Mouse (Mus musculus) limb, embryonic 13.5 days (tissue): Measurements from ENCODE around the gene Serpina11. TPM values are rescaled to one million over a fixed set of nuclear protein-coding genes. Genes with fewer than 3 reads are reported as not detected.
"Not testable (repeated sequence)": the region's sequence is repeated elsewhere in the genome, so short reads cannot be mapped to it uniquely, and the experiment has no call there.

Experiments
- ATAC-seq: fragments of 200-750 bp; cut with Nextera tagmentation; 2 replicates; pipeline ENCODE4 v1.8.0; 2017; ENCODE audit warnings: low read depth, moderate number of reproducible peaks, moderate TSS enrichment; ENCODE audit not compliant: low FRiP score
- H3K27ac ChIP-seq: fragments of 300-500 bp; sonication (generic); 2 replicates; pipeline ENCODE4 v1.5.1; 2015; ENCODE audit warnings: inconsistent platforms, mild to moderate bottlenecking, moderate library complexity
- H3K27me3 ChIP-seq: fragments of 300-500 bp; sonication (generic); 2 replicates; pipeline ENCODE4 v1.6.1; 2015; ENCODE audit warnings: mild to moderate bottlenecking, inconsistent platforms
- H3K36me3 ChIP-seq: fragments of 300-500 bp; sonication (generic); 2 replicates; pipeline ENCODE4 v1.6.1; 2015; ENCODE audit warnings: inconsistent platforms, mild to moderate bottlenecking, moderate library complexity
- H3K4me1 ChIP-seq: fragments of 300-500 bp; sonication (generic); 2 replicates; pipeline ENCODE4 v1.6.1; 2015; ENCODE audit warnings: inconsistent platforms
- H3K4me2 ChIP-seq: fragments of 300-500 bp; sonication (generic); replicated peaks from 2 replicates; pipeline ENCODE4 v1.6.1; 2015; ENCODE audit warnings: inconsistent platforms, mild to moderate bottlenecking, moderate library complexity
- H3K4me3 ChIP-seq: fragments of 300-500 bp; sonication (generic); 2 replicates; pipeline ENCODE4 v1.5.1; 2015; ENCODE audit warnings: moderate library complexity, mild to moderate bottlenecking, inconsistent platforms
- H3K9ac ChIP-seq: fragments of 300-500 bp; sonication (generic); 2 replicates; pipeline ENCODE4 v1.6.1; 2015; ENCODE audit warnings: mild to moderate bottlenecking, inconsistent platforms
- H3K9me3 ChIP-seq: fragments of 300-500 bp; sonication (generic); 2 replicates; pipeline ENCODE4 v1.6.1; 2016; ENCODE audit warnings: inconsistent platforms
- WGBS: fragments of 180-500 bp; shearing (Covaris S2); methylation state at CpG from one replicate; pipeline ENCODE4 v1.1.7; 2015; 5-methylcytosine and 5-hydroxymethylcytosine counted together
- polyA plus RNA-seq: library from polyadenylated mRNA; unstranded; fragments of >200 nt; fragmentation: Nextera tagmentation; extraction: Ambion mirVana; gene quantifications from 2 replicates; pipeline ENCODE4 v1.2.1, GENCODE M21; 2015

The Serpina11 gene
- polyA plus RNA-seq, 1 experiment from 2014 or later = not detected

GRCm38 (mm10) chr12:103966761-103967160, 23.0 kb downstream of the Serpina11 start:
- Histone ChIP-seq H3K36me3 (no peaks in the 10 kb centered on the region), H3K4me2 (no peak overlapping the region), H3K4me3 (no peak overlapping the region), H3K4me1 (no peaks in the 10 kb centered on the region), H3K27me3 (no peaks in the 10 kb centered on the region), H3K9ac (no peak overlapping the region), H3K9me3 (no peaks in the 10 kb centered on the region), H3K27ac (no peak overlapping the region)
- WGBS = 81% methylated on average over 3 of the region's 3 CpGs
- no peak for ATAC-seq

GRCm38 (mm10) chr12:103963288-103963687, 26.5 kb downstream of the Serpina11 start:
- H3K4me3 ChIP-seq = no peak overlapping the region
- H3K4me1 ChIP-seq = no peaks in the 10 kb centered on the region
- no peak overlapping the region for H3K4me2 ChIP-seq
- H3K27me3 ChIP-seq = no peaks in the 10 kb centered on the region
- no peaks in the 10 kb centered on the region for H3K9me3 ChIP-seq
- no peaks in the 10 kb centered on the region for H3K36me3 ChIP-seq
- WGBS = 84% methylated on average over 4 of the region's 4 CpGs
- ATAC-seq = no peak
- H3K9ac ChIP-seq = no peak overlapping the region
- no peak overlapping the region for H3K27ac ChIP-seq

GRCm38 (mm10) chr12:103962860-103963259, 26.9 kb downstream of the Serpina11 start:
- WGBS = 73% methylated on average over 8 of the region's 8 CpGs
- H3K27me3 ChIP-seq = no peaks in the 10 kb centered on the region

GRCm38 (mm10) chr12:103962337-103962736, 27.4 kb downstream of the Serpina11 start:
- Histone ChIP-seq H3K36me3 (no peaks in the 10 kb centered on the region), H3K4me2 (no peak overlapping the region), H3K9ac (no peak overlapping the region), H3K27me3 (no peaks in the 10 kb centered on the region), H3K27ac (no peak overlapping the region), H3K4me3 (no peak overlapping the region), H3K9me3 (no peaks in the 10 kb centered on the region), H3K4me1 (no peaks in the 10 kb centered on the region)
- 88% methylated on average over 5 of the region's 5 CpGs for WGBS
- no peak for ATAC-seq

More at GRCm38 (mm10) chr12:103962860-103963259, 26.9 kb downstream of the Serpina11 start:
- H3K4me2 ChIP-seq = no peak overlapping the region
- no peak overlapping the region for H3K27ac ChIP-seq
- no peaks in the 10 kb centered on the region for H3K9me3 ChIP-seq
- H3K36me3 ChIP-seq = no peaks in the 10 kb centered on the region
- no peak overlapping the region for H3K9ac ChIP-seq
- no peak for ATAC-seq
- H3K4me3 ChIP-seq = no peak overlapping the region
- no peaks in the 10 kb centered on the region for H3K4me1 ChIP-seq

GRCm38 (mm10) chr12:103961716-103962115, 28.0 kb downstream of the Serpina11 start:
- no peak overlapping the region for H3K27ac ChIP-seq
- no peak overlapping the region for H3K4me3 ChIP-seq
- WGBS = 94% methylated on average over 1 of the region's 1 CpGs
- no peaks in the 10 kb centered on the region for H3K4me1 ChIP-seq
- no peak overlapping the region for H3K4me2 ChIP-seq
- ATAC-seq = no peak
- no peaks in the 10 kb centered on the region for H3K36me3 ChIP-seq
- H3K9ac ChIP-seq = no peak overlapping the region
- no peaks in the 10 kb centered on the region for H3K9me3 ChIP-seq
- H3K27me3 ChIP-seq = no peaks in the 10 kb centered on the region

- Histone ChIP-seq H3K4me2 (no peak within 1 kb of the TSS), H3K27ac (no peak within 1 kb of the TSS), H3K36me3 (no peaks in the 10 kb centered on the region), H3K9me3 (no peaks in the 10 kb centered on the region), H3K4me3 (no peak within 1 kb of the TSS), H3K27me3 (no peaks in the 10 kb centered on the region), H3K9ac (no peak within 1 kb of the TSS), H3K4me1 (no peaks in the 10 kb centered on the region)
- 75% methylated on average over 3 of the region's 3 CpGs for WGBS
- no peak for ATAC-seq
Measured at GRCm38 (mm10) chr12:103958798-103959197, 31.0 kb downstream of the Serpina11 start, which contains the start of gene Serpina1e. TSS of gene Serpina1e (minus strand) at chr12:103958975.

- not testable (repeated sequence) for H3K27ac ChIP-seq, H3K4me2 ChIP-seq, H3K27me3 ChIP-seq, H3K9me3 ChIP-seq, H3K4me1 ChIP-seq, H3K9ac ChIP-seq, H3K36me3 ChIP-seq, H3K4me3 ChIP-seq, ATAC-seq
- WGBS = 77% methylated on average over 2 of the region's 2 CpGs
Measured at GRCm38 (mm10) chr12:103956555-103956954, 33.2 kb downstream of the Serpina11 start.

- not testable (repeated sequence) for H3K4me3 ChIP-seq, H3K27ac ChIP-seq, H3K9ac ChIP-seq, H3K9me3 ChIP-seq, H3K27me3 ChIP-seq, H3K36me3 ChIP-seq, H3K4me2 ChIP-seq, ATAC-seq, H3K4me1 ChIP-seq
- WGBS = 80% methylated on average over 3 of the region's 3 CpGs
Measured at GRCm38 (mm10) chr12:103952972-103953371, 36.8 kb downstream of the Serpina11 start.

- WGBS = 88% methylated on average over 4 of the region's 4 CpGs
- no peaks in the 10 kb centered on the region for H3K27me3 ChIP-seq
- no peak overlapping the region for H3K4me3 ChIP-seq
- no peak overlapping the region for H3K4me2 ChIP-seq
- H3K9me3 ChIP-seq = peaks cover 6% of the 10 kb centered on the region
- no peak overlapping the region for H3K27ac ChIP-seq
- H3K36me3 ChIP-seq = no peaks in the 10 kb centered on the region
- no peak for ATAC-seq
- no peaks in the 10 kb centered on the region for H3K4me1 ChIP-seq
- H3K9ac ChIP-seq = no peak overlapping the region
Measured at GRCm38 (mm10) chr12:103946243-103946642, 43.5 kb downstream of the Serpina11 start.

Other genes starting within 250 kb of the Serpina11 start
- gene Serpina1d, start 216.4 kb downstream of the Serpina11 start, polyA plus RNA-seq = not detected in 2 replicates
- gene Serpina1b, start 159.6 kb downstream of the Serpina11 start, polyA plus RNA-seq = 0.36 and 1.5 TPM in 2 replicates
- 0.14 and 0.69 TPM in 2 replicates for gene Serpina1a, start 126.4 kb downstream of the Serpina11 start, polyA plus RNA-seq
- gene Serpina1c, start 85.1 kb downstream of the Serpina11 start, polyA plus RNA-seq = 0.46 TPM in 1 of 2 replicates, not detected in the other
- gene Serpina1e, start 31.0 kb downstream of the Serpina11 start, polyA plus RNA-seq = 0.45 TPM in 1 of 2 replicates, not detected in the other
- not detected in 2 replicates for gene Serpina9, start 23.8 kb upstream of the Serpina11 start, polyA plus RNA-seq
- gene Serpina12, start 54.5 kb upstream of the Serpina11 start, polyA plus RNA-seq = not detected in 2 replicates
- not detected in 2 replicates for gene Serpina5, start 111.2 kb upstream of the Serpina11 start, polyA plus RNA-seq
- not detected in 2 replicates for gene Serpina3a, start 122.8 kb upstream of the Serpina11 start, polyA plus RNA-seq
- gene Serpina3b, start 138.0 kb upstream of the Serpina11 start, polyA plus RNA-seq = not detected in 2 replicates
- gene Serpina3c, start 163.9 kb upstream of the Serpina11 start, polyA plus RNA-seq = not detected in 2 replicates
- not detected in 2 replicates for gene Serpina3f, start 224.6 kb upstream of the Serpina11 start, polyA plus RNA-seq
- 0.72 and 1.2 TPM in 2 replicates for gene Serpina3g, start 246.3 kb upstream of the Serpina11 start, polyA plus RNA-seq